Mouse (Mus musculus): ENCODE measurements at regions not wholly inside any gene's neighbourhood (a gene's known extent, or its start where the extent isn't known, plus 50 kb on each side); places are given as distances from the start of the nearest gene placed in this dataset.

DNA sequence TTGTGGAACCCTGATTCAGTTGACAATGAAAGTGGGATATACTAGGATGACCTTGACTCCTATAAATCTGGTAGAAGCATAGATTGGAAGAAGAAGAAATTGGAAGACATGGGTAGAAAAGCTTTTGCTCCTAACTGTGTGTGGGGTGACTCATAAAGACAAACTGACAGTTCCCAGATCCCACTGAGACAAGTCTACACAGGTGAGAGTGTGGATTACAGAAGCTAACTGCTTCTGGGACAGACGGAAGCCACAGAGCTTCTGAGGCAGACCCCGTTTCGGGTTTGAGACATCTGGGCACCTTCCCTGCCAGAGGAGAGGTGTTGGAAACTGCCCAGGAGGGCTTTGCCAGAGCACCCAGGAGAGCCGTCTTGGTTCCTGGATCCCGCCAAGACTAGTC is 204.7 kb upstream of the Fam98a start:
- DNase-seq (ENCODE audit: low read depth, low spot score) = no peak

DNA sequence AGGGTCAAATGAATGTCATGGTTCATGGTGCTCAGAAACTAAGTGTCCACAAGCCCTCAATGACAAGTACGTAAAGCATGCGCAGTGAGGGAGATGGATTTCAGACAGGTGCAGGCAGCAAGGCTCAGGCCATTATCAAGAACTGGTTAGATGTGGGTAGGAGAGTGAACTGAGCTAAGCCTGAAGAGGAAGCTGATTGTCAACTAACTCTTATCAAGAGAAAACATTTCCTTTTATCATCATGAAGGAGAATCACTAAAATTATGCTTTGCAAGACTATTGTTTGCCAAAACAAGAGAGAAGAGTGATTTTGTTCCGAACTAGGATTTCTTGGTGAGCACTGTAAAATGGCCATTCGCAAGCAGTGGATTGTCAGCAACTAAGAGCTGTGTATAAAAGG is 164.7 kb upstream of the Fam98a start:
- no peak for DNase-seq (ENCODE audit: low read depth, low spot score)

DNA sequence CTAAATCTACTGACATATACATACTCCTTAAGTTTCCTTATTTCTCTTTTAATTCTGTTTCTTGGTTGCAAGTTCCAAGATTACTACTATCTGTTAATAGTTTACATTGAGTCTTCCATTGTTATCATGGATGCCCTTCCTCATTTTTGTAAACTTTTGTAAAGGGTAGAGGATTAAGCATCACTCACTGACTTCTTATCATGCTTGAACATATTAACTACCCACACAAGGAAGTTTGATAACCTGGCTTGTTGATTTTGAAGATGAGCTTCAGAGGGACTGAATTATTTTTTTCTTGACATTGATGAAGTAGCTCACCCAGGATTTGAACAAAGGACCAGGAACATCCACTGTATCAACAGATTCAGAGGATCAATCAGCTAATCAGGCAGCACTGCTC is 162.8 kb upstream of the Fam98a start:
- DNase-seq (ENCODE audit: low read depth, low spot score) = no peak

DNA sequence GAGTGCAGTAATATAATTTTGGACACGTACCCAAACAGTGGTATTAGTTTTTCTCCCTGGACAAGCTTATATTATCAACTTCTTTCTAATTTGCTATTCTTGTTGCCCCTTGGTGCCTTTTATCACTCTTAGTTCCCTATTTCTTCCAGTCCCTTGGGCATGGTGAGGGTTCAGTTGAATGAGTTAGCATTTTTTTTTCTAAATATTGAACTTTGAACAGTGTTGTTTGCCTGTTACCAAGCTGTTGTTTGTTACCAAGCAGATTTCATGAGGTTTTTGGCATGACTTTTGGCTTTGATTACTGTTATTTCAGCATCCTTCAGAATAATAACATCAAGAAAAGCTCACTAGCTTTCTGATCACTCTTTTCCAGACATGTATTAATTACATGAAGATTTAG is 162.3 kb upstream of the Fam98a start:
- no peak for DNase-seq (ENCODE audit: low read depth, low spot score)

DNA sequence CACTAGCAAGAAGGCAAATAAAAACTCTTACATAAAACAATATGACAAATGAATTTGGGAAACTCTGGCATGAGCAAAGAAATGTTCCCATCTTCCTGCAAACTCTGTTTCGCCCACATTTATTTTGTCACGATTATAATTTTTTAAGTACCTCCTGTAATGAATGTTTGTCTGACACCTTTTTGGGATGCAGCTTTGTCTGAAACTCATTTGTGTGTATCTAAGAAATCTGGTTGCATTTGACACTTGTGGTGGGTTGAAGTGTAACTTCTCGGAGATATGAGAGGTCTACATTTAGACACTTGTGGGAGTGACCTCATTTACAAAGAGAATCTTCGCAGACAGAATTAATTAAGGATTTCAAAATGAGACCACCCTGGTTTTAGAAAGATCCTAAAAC is 155.9 kb upstream of the Fam98a start:
- DNase-seq (ENCODE audit: low read depth, low spot score) = no peak

DNA sequence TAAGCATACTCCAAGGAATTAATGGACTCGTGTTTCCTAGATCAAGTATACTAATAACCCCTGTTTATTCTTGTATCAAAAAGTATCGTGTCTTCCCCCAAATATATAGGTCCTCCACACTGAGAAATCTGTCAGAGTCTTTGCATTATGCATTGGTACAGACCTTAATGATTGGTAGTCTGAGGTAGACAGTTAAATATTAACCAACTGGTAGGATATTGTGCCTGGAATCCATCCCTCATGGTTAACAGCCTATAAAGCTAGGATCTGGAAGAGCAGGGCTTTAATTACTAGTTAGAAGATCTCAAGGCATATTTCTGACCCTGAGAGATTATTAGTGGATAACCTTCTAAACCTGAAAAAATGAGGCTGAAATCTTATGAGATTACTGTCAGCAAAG is 153.6 kb upstream of the Fam98a start:
- no peak for DNase-seq (ENCODE audit: low read depth, low spot score)

DNA sequence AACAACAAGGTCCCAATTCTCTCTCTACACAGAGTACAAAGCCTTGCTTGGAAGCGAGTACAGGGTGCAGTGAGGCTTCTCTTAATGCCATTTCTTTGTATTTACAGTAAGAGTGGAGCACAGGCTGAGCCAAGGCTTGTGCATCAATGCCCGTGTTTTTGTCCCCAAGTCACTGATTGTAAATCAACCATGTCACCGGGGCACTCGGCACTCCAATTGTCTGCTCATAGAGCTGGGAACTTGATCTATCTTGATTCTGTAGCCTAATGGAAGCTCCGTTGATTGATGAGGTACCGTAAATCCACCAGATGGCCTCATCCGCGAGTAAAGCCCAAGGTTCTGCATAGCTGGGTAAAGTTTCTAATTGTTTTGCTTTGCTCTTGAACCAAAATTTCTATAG is 152.1 kb upstream of the Fam98a start:
- DNase-seq (ENCODE audit: low read depth, low spot score) = no peak

DNA sequence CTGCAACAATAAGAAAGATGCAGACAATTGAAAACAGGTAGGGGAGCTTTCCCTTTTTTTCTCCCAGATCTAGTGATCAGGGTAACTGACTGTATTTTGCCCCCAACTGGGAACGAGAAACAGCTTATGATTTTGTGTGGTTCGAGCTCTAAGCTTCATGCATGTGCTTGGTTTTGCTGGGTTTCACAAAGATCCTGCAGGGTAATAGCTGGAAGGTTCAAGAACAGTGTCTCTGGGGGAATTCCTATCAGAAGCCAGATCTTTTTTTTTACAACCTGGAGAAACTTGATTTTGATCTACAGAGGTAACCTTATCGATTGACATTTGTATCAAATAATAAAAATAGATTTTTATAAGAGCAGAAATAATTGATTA is 145.0 kb upstream of the Fam98a start:
- no peak for DNase-seq (ENCODE audit: low read depth, low spot score)

DNA sequence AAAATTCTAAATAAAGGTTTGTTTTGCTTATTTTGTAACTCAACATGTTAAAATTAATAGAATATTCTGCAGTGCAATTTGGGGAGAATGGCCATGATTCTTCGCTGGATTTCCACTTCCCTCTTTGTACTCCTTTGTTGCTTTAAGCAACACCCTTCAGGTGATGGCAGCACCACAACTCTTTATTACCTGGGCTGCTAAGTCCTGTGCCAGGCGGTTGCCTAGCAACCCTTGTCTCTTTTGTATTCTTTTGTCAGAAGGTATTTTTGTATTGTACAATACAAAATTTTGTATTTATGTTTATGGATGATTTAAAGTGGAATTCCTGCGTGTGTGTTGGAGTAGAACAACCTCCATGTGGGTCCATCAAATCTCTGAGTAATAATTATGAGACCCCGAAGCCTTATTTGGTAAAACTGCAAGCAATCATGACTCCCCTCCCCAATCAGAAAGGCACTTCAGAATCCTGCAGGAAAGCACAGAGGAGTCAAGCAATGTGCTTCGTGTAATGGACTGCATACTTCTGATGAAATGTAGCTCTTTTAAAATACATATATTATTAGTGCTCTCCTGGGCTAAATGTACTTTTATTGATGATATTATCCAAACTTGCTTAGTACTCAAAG is 144.5 kb upstream of the Fam98a start:
- peak; percentile 36 for DNase-seq (ENCODE audit: low read depth, low spot score)

DNA sequence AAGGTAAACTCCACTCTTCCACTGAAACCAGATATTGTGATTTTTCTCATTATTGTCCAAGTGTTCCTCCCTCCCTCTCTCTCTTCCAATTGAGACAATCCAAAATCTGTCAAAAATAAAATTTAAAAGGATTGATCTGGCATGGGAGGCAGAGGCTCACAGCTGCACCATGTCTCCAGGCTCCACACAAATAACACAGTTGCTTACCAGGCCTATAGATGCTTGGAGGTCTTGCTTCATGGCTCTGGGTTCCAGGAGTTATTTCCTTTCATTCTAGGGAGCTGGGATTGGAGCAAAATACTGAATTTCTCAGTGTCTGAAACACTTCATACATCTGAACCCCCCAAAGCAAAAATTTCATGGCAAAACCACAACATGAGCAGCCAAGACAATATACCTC is 134.2 kb upstream of the Fam98a start:
- no peak for DNase-seq (ENCODE audit: low read depth, low spot score)

DNA sequence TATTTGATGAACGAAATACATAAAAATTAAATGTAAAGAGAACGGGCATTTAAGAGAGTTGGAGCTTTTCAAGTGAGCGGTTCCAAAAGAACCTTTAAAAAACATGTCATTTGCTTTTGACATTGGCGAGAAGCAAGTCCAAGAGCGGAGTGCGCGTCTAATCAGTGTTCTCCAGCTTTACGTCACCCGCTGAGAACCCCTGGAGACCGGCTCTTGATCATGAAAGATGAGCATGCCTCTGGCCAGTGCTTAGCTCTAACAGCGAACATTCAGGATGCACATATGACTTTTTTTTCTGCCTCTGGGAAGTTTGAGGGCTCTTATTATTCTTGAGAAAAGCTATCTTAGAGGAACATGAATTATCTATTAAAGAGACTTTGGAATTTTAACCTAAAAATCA is 95.2 kb upstream of the Fam98a start:
- DNase-seq (ENCODE audit: low read depth, low spot score) = no peak

DNA sequence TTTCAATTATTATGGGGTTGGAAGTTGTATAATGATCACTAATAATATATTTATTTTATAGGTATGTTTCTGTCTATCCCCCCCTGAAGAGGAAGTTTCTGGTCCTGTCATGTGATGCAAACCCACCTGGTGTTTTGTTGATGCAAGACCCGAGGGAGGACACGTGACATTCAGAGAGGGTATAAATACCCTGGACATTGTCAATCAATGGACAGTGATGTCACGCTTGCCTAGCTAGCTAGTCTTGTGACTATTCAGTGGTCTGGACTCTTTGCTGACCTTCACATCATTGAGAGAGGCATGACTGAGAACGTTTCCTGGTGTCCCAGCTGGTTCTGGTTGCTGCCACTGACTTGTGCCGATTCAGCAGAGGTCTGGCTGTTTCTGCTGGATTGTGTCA is 93.0 kb upstream of the Fam98a start:
- no peak for DNase-seq (ENCODE audit: low read depth, low spot score)

DNA sequence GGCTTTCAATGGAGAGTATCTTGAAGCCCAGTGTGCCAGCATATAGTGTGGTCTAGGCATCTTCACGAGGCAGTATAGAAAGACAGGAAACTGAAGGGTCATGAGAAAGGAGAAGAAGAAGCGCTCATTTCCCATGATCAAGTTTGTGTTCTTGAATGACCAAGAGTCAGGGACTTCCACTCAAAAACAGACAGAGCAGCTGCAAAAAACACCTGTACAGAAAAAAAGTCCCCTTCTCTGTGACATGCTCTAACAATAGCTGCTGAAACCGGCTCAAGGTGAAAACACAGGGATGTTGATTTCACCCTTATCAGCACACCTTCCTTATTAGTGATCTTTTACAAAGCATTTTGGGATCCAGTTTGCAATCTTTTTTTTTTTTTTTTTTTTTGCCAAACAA is 90.6 kb upstream of the Fam98a start:
- no peak for DNase-seq (ENCODE audit: low read depth, low spot score)

DNA sequence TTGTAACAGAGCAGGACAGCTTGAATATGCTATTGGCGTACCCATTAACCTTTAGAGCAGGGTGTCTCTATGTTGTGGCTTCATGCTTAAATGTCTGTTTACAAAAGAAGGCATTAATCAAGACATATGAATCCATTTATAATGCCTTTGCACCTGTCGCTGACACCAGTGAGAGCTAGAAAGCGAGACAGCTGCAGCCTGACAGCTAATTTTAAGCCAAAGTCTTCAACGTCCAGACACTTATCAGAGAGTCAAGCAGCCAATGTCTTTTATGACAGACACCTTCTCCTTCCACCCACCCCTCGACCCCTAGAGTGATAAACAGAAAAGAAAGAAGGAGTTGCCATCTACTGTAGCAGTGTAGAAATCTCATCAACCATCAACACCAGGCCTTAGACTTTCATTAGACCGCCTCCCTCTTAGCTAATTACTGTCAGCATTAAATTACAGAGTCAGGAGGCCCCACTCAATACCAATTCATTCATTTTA is 89.3 kb upstream of the Fam98a start:
- DNase-seq (ENCODE audit: low read depth, low spot score) = no peak

DNA sequence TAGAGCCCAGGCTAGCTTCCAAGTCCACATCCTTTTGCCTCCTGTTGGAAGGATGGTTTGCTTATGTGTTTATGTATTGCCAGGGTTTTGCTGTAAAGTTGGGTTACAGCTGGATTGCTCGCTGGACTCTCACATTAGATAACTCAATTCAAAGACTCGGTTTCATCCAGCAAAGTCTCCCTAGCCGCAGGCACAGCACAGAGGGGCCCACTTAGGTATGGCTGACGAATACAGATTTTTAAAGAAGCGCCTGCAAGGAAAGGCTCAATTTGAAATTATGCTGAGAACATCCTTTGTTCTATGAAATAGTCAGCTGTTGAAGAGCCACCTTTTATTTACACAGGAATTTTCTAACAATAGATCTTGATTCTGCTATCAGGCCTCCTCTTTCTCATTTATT is 88.8 kb upstream of the Fam98a start:
- no peak for DNase-seq (ENCODE audit: low read depth, low spot score)

DNA sequence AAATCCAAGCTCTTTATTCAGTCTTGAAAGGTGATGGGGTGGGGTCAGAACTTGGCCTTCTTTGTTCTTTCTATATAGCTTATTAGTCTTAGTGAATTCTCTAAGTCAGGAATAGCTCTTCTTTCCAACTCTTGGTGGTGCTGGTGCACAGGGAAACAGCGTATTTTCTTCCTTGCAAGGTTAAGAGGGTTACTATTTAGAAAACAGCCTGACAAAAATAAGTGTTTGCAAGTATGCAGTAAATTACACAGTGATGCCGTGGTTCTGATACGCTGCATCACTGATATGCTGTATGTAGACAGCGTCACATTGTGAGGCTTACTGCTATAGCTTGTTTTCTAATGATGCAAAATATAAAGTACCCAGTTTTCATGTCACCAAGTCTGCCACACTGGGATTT is 78.1 kb upstream of the Fam98a start:
- DNase-seq (ENCODE audit: low read depth, low spot score) = no peak

DNA sequence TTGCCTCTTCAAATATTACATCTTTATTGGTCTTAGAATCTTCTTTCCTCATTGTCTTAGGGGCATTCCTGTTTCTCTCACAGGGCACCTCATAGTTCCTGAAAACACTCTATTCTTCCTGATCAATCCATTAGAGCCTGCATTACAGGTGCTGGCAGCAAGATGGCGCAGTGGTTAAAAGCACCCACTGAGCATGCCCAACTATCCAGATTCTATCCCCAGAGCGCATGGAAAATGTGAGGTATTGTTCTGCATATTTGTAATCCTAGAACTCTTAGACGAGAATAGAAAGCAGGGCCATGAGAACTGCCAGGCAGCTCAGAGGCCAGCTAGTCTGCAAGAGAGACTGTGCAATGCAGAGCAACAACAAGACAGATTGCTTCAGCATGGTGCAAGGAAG is 67.7 kb upstream of the Fam98a start:
- no peak for DNase-seq (ENCODE audit: low read depth, low spot score)

DNA sequence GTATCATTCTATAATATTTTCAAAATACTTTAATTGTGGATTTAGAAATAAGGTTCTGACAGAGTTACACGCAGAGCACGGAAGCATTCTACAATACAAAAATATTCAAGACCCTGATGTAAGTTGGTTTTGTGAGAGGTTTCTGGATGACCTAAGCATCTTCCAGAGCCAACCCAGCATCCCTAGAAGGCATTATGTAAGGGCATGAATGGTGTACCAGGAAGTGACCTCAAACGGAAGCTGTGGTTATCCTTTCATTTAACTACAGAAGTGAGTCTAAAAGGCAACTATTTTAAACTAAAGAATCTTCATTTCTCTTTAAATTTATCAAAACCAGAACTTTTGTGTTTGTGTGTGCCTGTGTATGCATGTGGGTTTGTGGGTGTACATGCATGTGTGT is 66.8 kb upstream of the Fam98a start:
- no peak for DNase-seq (ENCODE audit: low read depth, low spot score)

DNA sequence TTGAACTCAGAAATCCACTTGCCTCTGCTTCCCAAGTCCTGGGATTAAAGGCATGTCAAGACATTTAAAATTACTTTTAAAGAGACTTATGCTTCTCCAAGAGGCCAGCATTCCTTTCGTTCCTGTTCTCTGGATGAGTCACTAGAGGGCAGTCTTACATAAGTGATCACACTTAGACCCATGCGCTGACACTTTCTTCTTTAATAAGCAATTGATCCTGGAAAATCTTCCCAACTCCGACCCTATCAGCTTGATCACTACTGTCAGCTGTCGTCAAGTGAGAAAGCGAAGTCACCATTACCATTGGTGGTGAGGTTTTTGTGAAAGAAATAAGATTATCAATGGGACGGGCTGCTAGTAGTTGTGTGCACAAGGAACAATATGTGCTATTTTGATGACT is 65.5 kb upstream of the Fam98a start:
- DNase-seq (ENCODE audit: low read depth, low spot score) = peak; percentile 56

DNA sequence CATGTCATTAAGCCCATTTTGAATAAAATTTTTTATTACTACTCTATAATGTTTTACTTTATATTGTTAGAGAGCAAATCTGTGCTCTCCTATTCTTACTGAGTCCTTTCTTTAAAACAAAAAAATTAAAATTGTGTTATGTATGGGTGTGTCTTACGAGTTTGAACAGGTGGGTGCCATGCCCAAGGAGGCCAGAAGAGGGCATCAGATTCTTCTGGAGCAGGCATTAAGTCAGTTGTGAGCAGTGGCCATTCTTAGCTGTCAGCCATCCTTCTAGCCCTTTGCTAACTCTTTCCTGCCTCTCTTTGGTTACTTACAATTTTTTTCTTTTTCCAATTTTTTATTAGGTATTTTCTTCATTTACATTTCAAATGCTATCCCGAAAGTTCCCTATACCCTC is 63.6 kb upstream of the Fam98a start:
- no peak for DNase-seq (ENCODE audit: low read depth, low spot score)

DNA sequence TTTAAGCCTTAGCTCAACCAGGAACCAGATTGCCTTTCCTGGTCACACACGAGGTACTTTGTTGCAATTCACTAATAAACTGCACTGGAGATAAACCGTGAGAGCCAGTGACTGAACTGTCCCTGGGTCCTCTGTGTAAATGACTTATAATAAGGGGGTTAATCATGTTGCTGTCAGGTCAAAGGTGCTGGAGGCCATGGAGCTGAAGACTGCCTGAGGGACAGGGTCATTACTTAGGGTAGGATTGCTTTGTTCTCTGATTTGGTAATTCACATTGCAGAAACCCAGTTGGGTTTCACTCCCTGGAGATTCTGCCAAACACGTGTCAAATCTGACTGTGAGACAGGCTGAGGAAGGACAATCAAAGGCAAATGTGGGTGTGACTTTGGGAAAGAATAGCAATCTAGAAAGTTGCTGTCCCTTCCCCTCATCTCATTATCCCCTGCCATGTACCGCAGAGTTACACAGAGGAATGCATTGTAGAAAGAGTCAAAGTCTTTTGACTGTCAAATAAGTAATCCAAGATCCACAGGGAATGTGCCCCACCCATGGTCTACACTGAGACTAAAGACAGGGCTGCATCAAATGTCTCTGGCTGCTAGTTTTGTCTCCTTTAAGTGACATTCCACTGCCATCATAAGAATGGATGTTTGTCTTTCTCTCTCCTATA is 51.8 kb upstream of the Fam98a start:
- no peak for DNase-seq (ENCODE audit: low read depth, low spot score)

Measured in brain, embryonic 18.5 days (tissue).